Mouse (Mus musculus) midbrain, embryonic 13.5 days (tissue): ENCODE data around the gene Fam114a1. TPM values are rescaled to one million over a fixed set of nuclear protein-coding genes. Genes with fewer than 3 reads are reported as not detected.

Experiments used
- ATAC-seq: fragments of 200-750 bp; cut with Nextera tagmentation; 2 replicates; pipeline ENCODE4 v1.8.0; 2017; ENCODE audit warnings: mild to moderate bottlenecking, moderate TSS enrichment, moderate library complexity
- H3K27ac ChIP-seq: fragments of 300-500 bp; sonication (generic); 2 replicates; pipeline ENCODE4 v1.5.1; 2015; ENCODE audit warnings: inconsistent platforms, mild to moderate bottlenecking, moderate library complexity
- H3K27me3 ChIP-seq: fragments of 300-500 bp; sonication (generic); 2 replicates; pipeline ENCODE4 v1.6.1; 2015; ENCODE audit warnings: mild to moderate bottlenecking, inconsistent platforms
- H3K36me3 ChIP-seq: fragments of 300-500 bp; sonication (generic); 2 replicates; pipeline ENCODE4 v1.6.1; 2015; ENCODE audit warnings: mild to moderate bottlenecking, inconsistent platforms
- H3K4me1 ChIP-seq: fragments of 300-500 bp; sonication (generic); replicated peaks from 2 replicates; pipeline ENCODE4 v1.6.1; 2015; ENCODE audit warnings: inconsistent platforms
- H3K4me2 ChIP-seq: fragments of 300-500 bp; sonication (generic); replicated peaks from 2 replicates; pipeline ENCODE4 v1.6.1; 2015; ENCODE audit warnings: moderate library complexity, mild to moderate bottlenecking, inconsistent platforms
- H3K4me3 ChIP-seq: fragments of 300-500 bp; sonication (generic); replicated peaks from 2 replicates; pipeline ENCODE4 v1.5.1; 2015; ENCODE audit warnings: mild to moderate bottlenecking, inconsistent platforms
- H3K9ac ChIP-seq: fragments of 300-500 bp; sonication (generic); replicated peaks from 2 replicates; pipeline ENCODE4 v1.6.1; 2015; ENCODE audit warnings: mild to moderate bottlenecking, inconsistent platforms
- H3K9me3 ChIP-seq: fragments of 300-500 bp; sonication (generic); 2 replicates; pipeline ENCODE4 v1.6.1; 2016; ENCODE audit warnings: mild to moderate bottlenecking, inconsistent platforms
- WGBS: fragments of 180-500 bp; shearing (Covaris S2); methylation state at CpG from one replicate; pipeline ENCODE4 v1.1.7; 2015; 5-methylcytosine and 5-hydroxymethylcytosine counted together
- polyA plus RNA-seq: library from polyadenylated mRNA; unstranded; fragments of >200 nt; fragmentation: Nextera tagmentation; extraction: Ambion mirVana; gene quantifications from 2 replicates; pipeline ENCODE4 v1.2.1, GENCODE M21; 2015

The Fam114a1 gene
- polyA plus RNA-seq, 1 experiment from 2014 or later, result 6.8 TPM

DNA sequence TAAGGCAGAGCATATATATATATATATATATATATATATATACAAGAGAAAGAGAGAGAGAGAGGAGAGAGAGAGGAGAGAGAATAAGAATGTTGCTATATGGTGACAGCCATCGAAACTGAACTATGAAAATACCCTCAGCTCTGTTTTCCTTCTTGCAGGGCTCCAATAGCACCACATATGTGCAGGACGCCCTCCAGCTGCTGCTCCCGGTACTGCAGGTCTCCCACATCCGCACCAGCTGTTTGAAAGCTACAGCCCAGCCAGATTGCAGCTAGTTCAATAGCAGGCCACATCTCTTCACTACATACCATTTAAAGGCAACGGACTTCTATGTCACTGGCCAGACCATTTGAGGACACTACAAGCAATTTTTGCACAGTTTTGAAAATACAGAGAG is 70.6 kb downstream of the Fam114a1 start:
- Histone ChIP-seq H3K27ac (no peak overlapping the region), H3K4me3 (no peak overlapping the region), H3K36me3 (no peaks in the 10 kb centered on the region), H3K4me1 (peaks cover 12% of the 10 kb centered on the region), H3K9me3 (no peaks in the 10 kb centered on the region), H3K27me3 (no peaks in the 10 kb centered on the region), H3K4me2 (no peak overlapping the region), H3K9ac (no peak overlapping the region)
- 72% methylated on average over 5 of the region's 5 CpGs for WGBS
- ATAC-seq, result no peak

DNA sequence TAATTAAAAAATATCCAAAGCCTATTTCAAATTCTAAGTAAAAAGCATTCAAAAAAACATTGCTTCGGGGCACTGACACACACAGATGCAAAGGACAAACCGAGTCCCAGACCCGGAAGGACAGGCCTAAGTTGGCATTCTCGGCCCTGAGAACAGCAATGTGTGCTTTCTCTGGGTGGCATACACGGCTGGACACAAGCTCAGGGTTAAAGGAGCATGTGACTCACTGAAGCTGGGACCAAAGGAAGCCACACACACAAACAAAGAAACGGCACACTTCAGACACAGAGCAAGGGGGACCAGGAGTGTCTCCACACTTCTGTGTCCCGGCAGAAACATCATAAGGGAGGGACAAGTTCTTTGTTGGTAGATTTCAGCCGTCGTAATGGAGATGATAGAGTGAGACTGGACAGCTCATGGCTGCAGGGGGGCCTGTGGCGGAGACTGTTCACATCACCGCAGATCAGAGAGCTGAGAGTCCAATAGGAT is 73.6 kb downstream of the Fam114a1 start:
- Histone ChIP-seq H3K4me2 (no peak overlapping the region), H3K9me3 (no peaks in the 10 kb centered on the region), H3K36me3 (no peaks in the 10 kb centered on the region), H3K9ac (no peak overlapping the region), H3K4me1 (peaks cover 12% of the 10 kb centered on the region), H3K27ac (no peak overlapping the region), H3K4me3 (no peak overlapping the region), H3K27me3 (no peaks in the 10 kb centered on the region)
- WGBS, result 57% methylated on average over 11 of the region's 11 CpGs
- ATAC-seq, result no peak

DNA sequence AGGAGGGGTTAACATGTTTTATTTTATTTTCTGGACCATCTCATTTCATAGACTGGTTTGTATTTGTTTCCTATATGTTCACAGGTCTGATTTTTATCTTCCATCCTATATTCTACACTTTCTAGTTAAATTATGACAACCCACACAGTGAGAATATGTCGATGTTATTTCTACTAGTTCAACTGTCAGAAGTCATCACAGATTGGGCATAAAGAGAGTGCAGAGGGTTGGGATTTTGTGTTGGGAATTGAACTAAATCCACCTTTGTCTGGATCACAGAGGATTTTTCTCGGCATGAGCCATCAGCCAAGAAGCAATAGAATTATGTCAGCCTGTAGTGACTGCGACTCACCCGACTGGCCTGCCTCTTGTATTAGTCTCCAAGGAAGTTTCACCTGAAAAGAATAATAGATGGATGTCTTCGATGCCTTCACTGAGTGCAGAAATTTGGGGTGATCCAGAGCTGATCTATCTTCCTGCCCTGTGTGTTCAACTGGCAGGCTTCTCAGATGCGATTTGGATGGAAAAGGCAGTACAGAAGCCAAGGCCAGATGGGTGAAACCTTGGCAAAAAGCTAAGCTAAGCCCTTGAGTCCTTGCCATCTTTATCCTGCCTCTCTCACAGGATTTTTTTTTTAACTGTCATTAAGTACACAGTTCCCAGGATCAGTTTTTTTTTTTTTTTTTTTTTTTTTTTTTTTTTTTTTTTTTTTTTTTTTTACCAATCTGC is 75.9 kb downstream of the Fam114a1 start:
- Histone ChIP-seq H3K9ac (no peak overlapping the region), H3K27me3 (no peaks in the 10 kb centered on the region), H3K4me1 (peaks cover 7% of the 10 kb centered on the region), H3K36me3 (no peaks in the 10 kb centered on the region), H3K4me2 (no peak overlapping the region), H3K4me3 (no peak overlapping the region), H3K9me3 (no peaks in the 10 kb centered on the region), H3K27ac (no peak overlapping the region)
- WGBS, result 58% methylated on average over 6 of the region's 6 CpGs
- no peak for ATAC-seq

DNA sequence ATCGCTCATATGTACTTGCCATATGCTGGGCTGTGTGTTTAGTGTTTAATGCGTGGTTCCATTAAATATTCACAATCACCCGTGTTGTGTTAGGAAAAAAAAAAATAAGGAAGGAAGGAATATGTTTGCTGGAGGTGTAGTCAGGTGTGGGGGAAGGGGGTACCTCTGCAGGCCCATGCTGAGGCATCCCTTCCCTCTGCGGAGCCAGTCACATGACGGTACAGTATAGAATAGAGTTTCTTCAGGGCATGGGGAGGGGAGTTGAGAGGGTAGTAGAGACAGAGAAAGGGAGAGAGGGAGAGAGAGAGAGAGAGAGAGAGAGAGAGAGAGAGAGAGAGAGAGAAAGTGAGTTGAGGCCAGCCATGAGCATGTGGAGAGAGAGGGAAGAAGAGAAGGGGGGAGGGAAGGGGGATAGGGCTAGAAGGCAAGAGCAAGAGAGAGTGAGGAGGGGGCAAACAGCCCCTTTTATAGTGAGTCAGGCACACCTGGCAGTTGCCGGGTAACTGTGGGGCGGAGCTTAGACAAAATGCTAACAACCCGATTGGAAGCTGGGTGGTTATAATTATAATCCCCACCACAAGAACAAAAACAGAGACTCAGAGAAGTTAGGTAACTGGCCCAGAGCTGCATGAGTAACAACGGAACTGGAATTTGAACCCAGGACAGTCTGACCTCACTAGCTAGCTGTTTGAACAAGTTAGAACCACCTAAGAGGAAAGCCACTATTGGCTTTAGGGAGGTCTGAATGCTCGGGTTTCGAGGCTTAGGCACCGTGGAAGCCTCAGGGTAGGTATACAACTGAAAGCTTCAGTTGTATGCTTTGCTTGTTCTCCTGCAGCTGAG is 76.8 kb downstream of the Fam114a1 start:
- WGBS, result 69% methylated on average over 12 of the region's 12 CpGs
- no peak overlapping the region for H3K4me2 ChIP-seq

DNA sequence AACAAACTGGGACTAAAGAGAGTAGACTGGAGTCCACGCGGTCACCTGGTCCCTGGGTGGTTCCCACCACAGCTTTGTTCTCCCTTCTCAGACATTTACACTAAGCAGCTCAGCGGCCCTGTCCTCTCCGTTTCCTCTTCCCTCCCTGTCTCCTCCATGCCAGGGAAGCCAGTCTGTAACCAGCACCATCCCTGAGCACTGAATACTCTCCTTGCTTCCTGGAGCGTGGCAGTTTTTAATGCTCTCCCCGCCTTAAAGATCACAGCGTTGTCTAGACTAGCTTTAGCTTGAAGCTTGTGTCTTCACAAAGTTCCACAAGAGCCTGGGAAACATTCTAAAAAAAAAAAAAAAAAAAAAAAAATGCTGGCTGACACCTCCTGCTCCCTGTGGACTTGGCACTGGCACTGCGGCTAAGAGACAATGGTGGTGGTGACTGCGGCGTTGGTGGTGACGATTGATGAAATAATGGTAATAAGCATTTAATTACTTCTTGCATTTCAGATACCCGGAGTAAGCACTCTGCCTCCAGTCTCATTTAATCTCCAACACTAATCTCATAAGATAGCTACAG is 77.5 kb downstream of the Fam114a1 start:
- peak; percentile 5; the same call in 1 of the 2 replicates for ATAC-seq
- no peak overlapping the region for H3K27ac ChIP-seq
- no peak overlapping the region for H3K4me2 ChIP-seq
- H3K27me3 ChIP-seq, result no peaks in the 10 kb centered on the region
- WGBS, result 53% methylated on average over 12 of the region's 12 CpGs
- H3K4me3 ChIP-seq, result no peak overlapping the region
- H3K36me3 ChIP-seq, result no peaks in the 10 kb centered on the region
- H3K9ac ChIP-seq, result no peak overlapping the region
- no peaks in the 10 kb centered on the region for H3K9me3 ChIP-seq
- H3K4me1 ChIP-seq, result peaks cover 7% of the 10 kb centered on the region

More for the DNA sequence above, 76.8 kb downstream of the Fam114a1 start:
- Histone ChIP-seq H3K27me3 (no peaks in the 10 kb centered on the region), H3K9me3 (no peaks in the 10 kb centered on the region), H3K4me1 (peaks cover 7% of the 10 kb centered on the region), H3K4me3 (no peak overlapping the region), H3K27ac (no peak overlapping the region), H3K36me3 (no peaks in the 10 kb centered on the region), H3K9ac (no peak overlapping the region)
- peak; percentile 40; the same call in 1 of the 2 replicates for ATAC-seq

DNA sequence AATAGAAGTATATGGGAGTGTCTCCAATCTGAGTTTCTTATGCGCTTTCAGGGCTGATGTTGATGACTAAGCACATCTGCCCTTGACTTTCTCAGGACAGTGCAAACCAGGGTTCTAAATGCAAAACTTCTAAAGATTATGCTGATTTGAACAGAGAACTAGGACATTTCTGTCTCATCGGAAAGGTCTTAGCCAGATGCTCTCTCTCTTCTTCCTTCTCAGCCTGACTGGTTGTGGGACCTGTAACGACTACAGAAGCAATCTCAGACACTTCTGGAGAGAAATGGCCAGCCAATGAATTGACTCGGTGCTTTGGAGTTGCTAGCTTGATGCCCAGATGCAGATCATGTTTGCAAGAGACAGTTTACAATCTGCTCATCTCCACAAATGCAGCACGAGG is 80.0 kb downstream of the Fam114a1 start:
- H3K9me3 ChIP-seq, result no peaks in the 10 kb centered on the region
- no peak overlapping the region for H3K4me3 ChIP-seq
- no peak overlapping the region for H3K9ac ChIP-seq
- no peaks in the 10 kb centered on the region for H3K27me3 ChIP-seq
- no peaks in the 10 kb centered on the region for H3K36me3 ChIP-seq
- no peak overlapping the region for H3K27ac ChIP-seq
- no peak overlapping the region for H3K4me2 ChIP-seq
- H3K4me1 ChIP-seq, result peaks cover 7% of the 10 kb centered on the region
- 65% methylated on average over 5 of the region's 5 CpGs for WGBS
- ATAC-seq, result no peak

DNA sequence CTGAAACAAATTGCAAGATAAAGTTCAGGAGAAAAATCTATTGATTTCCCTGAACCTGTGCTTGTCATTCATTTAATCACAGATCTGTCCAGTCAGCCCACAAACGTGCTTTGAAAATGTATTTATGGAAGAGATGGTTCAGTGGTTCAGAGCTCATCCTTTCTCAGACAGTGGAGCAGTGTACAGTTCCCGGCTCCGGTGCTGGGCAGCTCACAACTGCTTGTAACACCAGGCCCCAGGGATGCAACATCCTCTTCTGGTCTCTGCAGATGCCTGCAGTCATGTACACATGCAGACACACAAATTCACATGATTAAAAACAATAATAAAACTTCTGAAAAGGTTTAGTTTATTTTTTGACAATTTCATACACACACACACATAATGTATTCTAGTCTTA is 81.6 kb downstream of the Fam114a1 start:
- H3K27ac ChIP-seq, result no peak overlapping the region
- H3K4me1 ChIP-seq, result peaks cover 7% of the 10 kb centered on the region
- H3K4me2 ChIP-seq, result no peak overlapping the region
- no peak for ATAC-seq
- H3K9ac ChIP-seq, result no peak overlapping the region
- WGBS, result 77% methylated on average over 3 of the region's 3 CpGs
- H3K36me3 ChIP-seq, result no peaks in the 10 kb centered on the region
- no peaks in the 10 kb centered on the region for H3K9me3 ChIP-seq
- H3K4me3 ChIP-seq, result no peak overlapping the region
- H3K27me3 ChIP-seq, result no peaks in the 10 kb centered on the region

DNA sequence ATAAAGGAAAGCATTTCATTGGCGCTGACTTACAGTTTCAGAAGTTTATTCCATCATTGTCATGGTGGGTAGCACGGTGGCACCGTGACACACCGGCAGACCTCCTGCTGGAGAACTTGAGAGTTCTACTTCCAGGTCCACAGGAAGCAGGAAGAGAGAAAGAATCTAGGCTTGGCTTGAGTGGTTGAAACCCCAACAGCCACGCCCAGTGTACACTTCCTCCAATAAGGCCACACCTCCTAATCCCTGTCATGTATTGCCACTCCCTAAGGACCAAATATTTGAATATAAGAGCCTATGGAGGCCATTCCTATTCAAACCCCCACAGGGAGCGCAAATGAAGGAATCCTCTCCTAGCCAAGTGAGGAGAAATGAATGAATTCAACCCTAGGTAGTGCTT is 87.7 kb downstream of the Fam114a1 start:
- 91% methylated on average over 6 of the region's 6 CpGs for WGBS
- ATAC-seq, result no peak
- Histone ChIP-seq H3K4me2 (no peak overlapping the region), H3K27ac (no peak overlapping the region), H3K4me3 (no peak overlapping the region), H3K9me3 (no peaks in the 10 kb centered on the region), H3K9ac (no peak overlapping the region), H3K36me3 (no peaks in the 10 kb centered on the region), H3K27me3 (no peaks in the 10 kb centered on the region), H3K4me1 (no peaks in the 10 kb centered on the region)

DNA sequence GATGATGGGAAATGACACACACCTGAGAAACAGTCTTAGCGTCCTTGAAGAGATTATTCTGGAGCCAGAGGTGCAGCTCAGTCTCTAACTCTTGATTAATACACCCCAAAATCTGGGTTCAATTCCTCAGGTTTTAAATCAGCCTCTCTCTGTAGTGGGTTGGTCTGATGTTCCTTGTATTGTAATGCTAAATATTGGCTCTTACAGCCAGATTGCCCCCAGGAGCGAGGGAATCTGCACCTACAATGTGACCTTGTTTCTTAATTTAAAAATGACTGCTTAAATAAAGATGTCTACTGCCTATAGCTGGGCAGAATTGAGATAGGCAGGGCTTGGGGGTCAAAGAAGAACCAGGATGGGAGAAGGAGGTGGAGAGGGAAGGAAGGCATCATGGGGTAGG is 89.9 kb downstream of the Fam114a1 start:
- Histone ChIP-seq H3K9ac (no peak overlapping the region), H3K27me3 (no peaks in the 10 kb centered on the region), H3K4me3 (no peak overlapping the region), H3K4me1 (no peaks in the 10 kb centered on the region), H3K4me2 (no peak overlapping the region), H3K27ac (no peak overlapping the region), H3K9me3 (no peaks in the 10 kb centered on the region), H3K36me3 (no peaks in the 10 kb centered on the region)
- 68% methylated on average over 2 of the region's 2 CpGs for WGBS
- no peak for ATAC-seq

DNA sequence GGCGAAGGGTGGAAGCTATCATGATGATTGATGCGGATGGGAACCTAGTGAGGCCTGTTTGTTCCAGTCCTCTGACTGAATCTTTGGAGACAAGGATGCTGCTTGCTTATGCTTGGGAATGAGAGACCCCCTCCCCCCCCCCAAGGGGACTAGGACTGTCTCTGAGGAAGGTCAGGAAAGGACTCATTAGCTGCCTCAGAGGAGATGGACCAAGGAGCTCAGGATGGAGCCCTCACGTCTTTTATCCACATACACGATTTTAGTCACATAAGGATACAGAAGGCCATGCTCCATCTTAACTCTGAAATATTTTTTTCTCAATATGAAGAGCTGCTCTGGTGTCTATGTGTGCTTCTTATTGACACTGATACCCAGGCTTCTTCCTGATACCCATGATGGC is 92.4 kb downstream of the Fam114a1 start:
- no peak for ATAC-seq
- no peak overlapping the region for H3K9ac ChIP-seq
- whole genome bisulfite sequencing, result 90% methylated on average over 4 of the region's 4 CpGs
- H3K36me3 ChIP-seq, result no peaks in the 10 kb centered on the region
- no peak overlapping the region for H3K4me2 ChIP-seq
- H3K27ac ChIP-seq, result no peak overlapping the region
- no peaks in the 10 kb centered on the region for H3K9me3 ChIP-seq
- no peak overlapping the region for H3K4me3 ChIP-seq
- no peaks in the 10 kb centered on the region for H3K4me1 ChIP-seq
- H3K27me3 ChIP-seq, result no peaks in the 10 kb centered on the region

DNA sequence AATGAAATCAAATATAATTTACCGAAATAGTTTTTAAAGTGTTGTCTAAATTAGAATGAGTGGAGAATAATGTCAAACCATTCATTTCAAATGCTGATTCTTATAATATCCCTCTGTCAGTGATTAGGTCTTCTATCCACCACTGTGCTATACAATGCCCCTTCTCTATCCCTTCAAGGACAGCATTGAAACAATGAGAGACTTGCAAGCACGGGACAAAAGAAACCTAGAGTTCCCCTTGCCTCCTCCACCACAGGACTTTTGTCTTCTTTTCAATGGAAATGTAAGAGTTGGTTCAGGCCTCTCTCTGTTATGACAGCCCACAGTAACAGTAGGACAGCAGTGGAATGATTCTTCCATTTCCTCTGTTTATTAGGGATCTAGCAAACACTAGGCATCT is 93.4 kb downstream of the Fam114a1 start:
- H3K9me3 ChIP-seq, result no peaks in the 10 kb centered on the region
- no peak overlapping the region for H3K9ac ChIP-seq
- H3K4me2 ChIP-seq, result no peak overlapping the region
- no peaks in the 10 kb centered on the region for H3K4me1 ChIP-seq
- 70% methylated on average over 2 of the region's 2 CpGs for WGBS
- H3K27me3 ChIP-seq, result no peaks in the 10 kb centered on the region
- ATAC-seq, result no peak
- H3K36me3 ChIP-seq, result no peaks in the 10 kb centered on the region
- no peak overlapping the region for H3K4me3 ChIP-seq
- H3K27ac ChIP-seq, result no peak overlapping the region

DNA sequence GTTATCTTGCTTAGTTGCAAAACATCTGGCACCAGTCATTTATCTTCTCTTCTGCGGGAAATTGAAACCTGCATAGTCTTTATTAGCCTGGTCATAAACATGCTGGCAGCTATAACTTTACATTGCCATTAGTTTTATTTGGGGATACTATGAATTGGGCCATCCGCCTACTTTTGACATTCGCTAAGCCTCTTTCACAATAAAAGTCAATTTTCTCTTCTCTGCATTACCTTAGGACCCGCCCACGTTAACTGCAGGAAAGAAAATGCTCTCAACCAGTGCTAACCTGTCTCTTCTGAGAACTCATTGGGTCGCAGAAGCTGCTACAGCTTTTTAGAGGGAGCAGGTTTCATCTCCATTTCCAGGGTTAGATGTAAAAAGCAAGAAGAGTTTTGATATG is 98.3 kb downstream of the Fam114a1 start:
- H3K4me3 ChIP-seq, result no peak overlapping the region
- H3K36me3 ChIP-seq, result no peaks in the 10 kb centered on the region
- H3K27ac ChIP-seq, result no peak overlapping the region
- ATAC-seq, result no peak
- no peaks in the 10 kb centered on the region for H3K27me3 ChIP-seq
- WGBS, result 89% methylated on average over 6 of the region's 6 CpGs
- H3K4me2 ChIP-seq, result no peak overlapping the region
- H3K9ac ChIP-seq, result no peak overlapping the region
- H3K4me1 ChIP-seq, result peaks cover 6% of the 10 kb centered on the region; the same call in 1 of the 2 replicates
- no peaks in the 10 kb centered on the region for H3K9me3 ChIP-seq
